Mouse (Mus musculus): Measurements from ENCODE around the gene Olfr130. TPM values are rescaled to one million over a fixed set of nuclear protein-coding genes. Genes with fewer than 3 reads are reported as not detected.

Olfr130 gene
- polyA plus RNA-seq (2015; fragmentation: Illumina TruSeq; extraction: RNeasy Lipid Tissue Mini Kit (QIAGEN cat#74804); ENCODE audit: low read depth, low replicate concordance) = not detected

DNA sequence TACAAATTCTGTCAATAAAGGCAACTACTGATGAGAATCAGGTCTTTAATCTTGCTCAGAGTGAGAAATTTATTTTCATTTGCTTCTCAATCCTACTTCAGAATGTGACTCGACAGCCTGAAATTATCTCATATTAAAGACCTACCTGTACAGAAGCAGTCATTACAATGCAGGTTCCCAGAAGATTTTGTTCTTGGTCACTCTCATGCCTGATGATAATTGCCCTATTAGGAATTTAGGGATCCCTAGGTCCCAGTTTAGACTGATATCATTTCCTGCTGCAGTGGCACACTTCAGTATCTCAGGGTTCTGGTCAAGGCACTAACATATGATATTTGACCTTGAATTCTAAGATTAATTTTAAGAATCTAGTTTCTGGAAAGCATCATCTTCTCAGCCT is at the start of gene Olfr130:
Gene Olfr130 (plus strand): TSS at position 301 of the 400 bp plus-strand sequence.

DNA sequence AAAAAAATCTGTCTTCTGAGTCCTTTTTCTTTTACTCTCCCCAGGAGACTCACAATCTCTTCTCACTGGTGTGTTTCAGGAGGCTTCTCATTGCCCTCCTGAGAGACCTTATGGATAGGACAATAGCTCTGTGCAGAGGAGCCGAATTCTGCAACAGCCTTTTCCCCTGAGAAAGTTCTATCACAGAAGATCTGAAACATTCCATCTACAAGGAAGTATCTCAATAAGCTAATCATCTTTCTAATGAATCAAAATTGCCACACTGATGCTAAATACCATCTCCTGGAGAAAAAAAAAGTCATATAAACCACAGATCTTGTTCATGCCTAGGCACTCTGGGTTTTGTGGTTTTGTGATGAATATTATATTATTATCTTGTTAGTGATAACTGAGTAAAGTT is 3.7 kb upstream of the Olfr130 start, which contains the start of gene Olfr129:
Gene Olfr129 (minus strand): TSS at position 101 of the 400 bp plus-strand sequence.

DNA sequence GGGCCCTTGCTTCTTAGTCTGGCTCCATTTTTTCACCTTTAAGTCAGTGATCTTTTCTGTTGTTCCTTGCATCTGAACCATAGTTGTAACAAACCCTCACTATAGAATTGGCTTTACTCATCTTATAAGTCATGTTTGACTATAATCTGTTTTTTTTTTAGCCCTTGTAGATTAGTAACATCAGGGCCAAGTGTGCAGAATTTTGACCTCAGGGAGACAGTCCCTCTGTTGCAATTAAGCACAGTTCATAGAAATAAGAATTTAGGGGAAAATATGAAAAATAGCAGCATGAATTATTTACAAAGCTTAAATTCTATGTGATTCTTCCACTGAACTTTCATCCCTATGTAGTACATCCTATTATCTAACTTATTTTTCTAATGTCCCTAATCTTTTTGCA is 24.9 kb downstream of the Olfr130 start, which contains the start of gene Olfr131:
Gene Olfr131 (minus strand): TSS at position 101 of the 400 bp plus-strand sequence.

Other genes with a start within 250 kb of the Olfr130 start
- gene Olfr125, start 231.0 kb upstream of the Olfr130 start, polyA plus RNA-seq (2015; fragmentation: Illumina TruSeq; extraction: RNeasy Lipid Tissue Mini Kit (QIAGEN cat#74804); ENCODE audit: low read depth, low replicate concordance) = not detected
- not detected for gene Olfr126, start 216.4 kb upstream of the Olfr130 start, polyA plus RNA-seq (2015; fragmentation: Illumina TruSeq; extraction: RNeasy Lipid Tissue Mini Kit (QIAGEN cat#74804); ENCODE audit: low read depth, low replicate concordance)
- not detected for gene Olfr127, start 163.5 kb upstream of the Olfr130 start, polyA plus RNA-seq (2015; fragmentation: Illumina TruSeq; extraction: RNeasy Lipid Tissue Mini Kit (QIAGEN cat#74804); ENCODE audit: low read depth, low replicate concordance)
- gene Olfr128, start 143.4 kb upstream of the Olfr130 start, polyA plus RNA-seq (2015; fragmentation: Illumina TruSeq; extraction: RNeasy Lipid Tissue Mini Kit (QIAGEN cat#74804); ENCODE audit: low read depth, low replicate concordance) = not detected
- not detected for gene Olfr761, start 110.8 kb upstream of the Olfr130 start, polyA plus RNA-seq (2015; fragmentation: Illumina TruSeq; extraction: RNeasy Lipid Tissue Mini Kit (QIAGEN cat#74804); ENCODE audit: low read depth, low replicate concordance)
- gene Olfr129, start 3.8 kb upstream of the Olfr130 start, polyA plus RNA-seq (2015; fragmentation: Illumina TruSeq; extraction: RNeasy Lipid Tissue Mini Kit (QIAGEN cat#74804); ENCODE audit: low read depth, low replicate concordance) = not detected
- gene Olfr131, start 24.8 kb downstream of the Olfr130 start, polyA plus RNA-seq (2015; fragmentation: Illumina TruSeq; extraction: RNeasy Lipid Tissue Mini Kit (QIAGEN cat#74804); ENCODE audit: low read depth, low replicate concordance) = not detected
- gene Olfr132, start 70.6 kb downstream of the Olfr130 start, polyA plus RNA-seq (2015; fragmentation: Illumina TruSeq; extraction: RNeasy Lipid Tissue Mini Kit (QIAGEN cat#74804); ENCODE audit: low read depth, low replicate concordance) = not detected
- not detected for gene Olfr133, start 81.4 kb downstream of the Olfr130 start, polyA plus RNA-seq (2015; fragmentation: Illumina TruSeq; extraction: RNeasy Lipid Tissue Mini Kit (QIAGEN cat#74804); ENCODE audit: low read depth, low replicate concordance)
- gene Olfr134, start 107.5 kb downstream of the Olfr130 start, polyA plus RNA-seq (2015; fragmentation: Illumina TruSeq; extraction: RNeasy Lipid Tissue Mini Kit (QIAGEN cat#74804); ENCODE audit: low read depth, low replicate concordance) = not detected
- gene Olfr135, start 140.4 kb downstream of the Olfr130 start, polyA plus RNA-seq (2015; fragmentation: Illumina TruSeq; extraction: RNeasy Lipid Tissue Mini Kit (QIAGEN cat#74804); ENCODE audit: low read depth, low replicate concordance) = not detected
- gene Olfr138, start 197.1 kb downstream of the Olfr130 start, polyA plus RNA-seq (2015; fragmentation: Illumina TruSeq; extraction: RNeasy Lipid Tissue Mini Kit (QIAGEN cat#74804); ENCODE audit: low read depth, low replicate concordance) = not detected
- gene Olfr137, start 243.6 kb downstream of the Olfr130 start, polyA plus RNA-seq (2015; fragmentation: Illumina TruSeq; extraction: RNeasy Lipid Tissue Mini Kit (QIAGEN cat#74804); ENCODE audit: low read depth, low replicate concordance) = not detected

Measured in brain, adult 10 weeks (tissue).